Mouse (Mus musculus): ENCODE measurements at regions not wholly inside any gene's neighbourhood (a gene's known extent, or its start where the extent isn't known, plus 50 kb on each side); places are given as distances from the start of the nearest gene placed in this dataset.

- intact Hi-C loops (cut with DNase I), result no loop called here
- DNase-seq, result no peak
Measured at GRCm38 (mm10) chr1:73495971-73496749, 480.5 kb upstream of the Tnp1 start.

- no peak for DNase-seq
- intact Hi-C loops (cut with DNase I), result no loop called here
Measured at GRCm38 (mm10) chr1:73481956-73482355, 466.2 kb upstream of the Tnp1 start.

GRCm38 (mm10) chr1:73479349-73479920 lies 463.7 kb upstream of the Tnp1 start:
- intact Hi-C loops (cut with DNase I), result no loop called here
- no peak for DNase-seq

GRCm38 (mm10) chr1:73460598-73460997 lies 444.9 kb upstream of the Tnp1 start:
- intact Hi-C loops (cut with DNase I), result no loop called here
- no peak for DNase-seq

GRCm38 (mm10) chr1:73459754-73460534 lies 444.2 kb upstream of the Tnp1 start:
- no peak for DNase-seq
- intact Hi-C loops (cut with DNase I), result no loop called here

DNA sequence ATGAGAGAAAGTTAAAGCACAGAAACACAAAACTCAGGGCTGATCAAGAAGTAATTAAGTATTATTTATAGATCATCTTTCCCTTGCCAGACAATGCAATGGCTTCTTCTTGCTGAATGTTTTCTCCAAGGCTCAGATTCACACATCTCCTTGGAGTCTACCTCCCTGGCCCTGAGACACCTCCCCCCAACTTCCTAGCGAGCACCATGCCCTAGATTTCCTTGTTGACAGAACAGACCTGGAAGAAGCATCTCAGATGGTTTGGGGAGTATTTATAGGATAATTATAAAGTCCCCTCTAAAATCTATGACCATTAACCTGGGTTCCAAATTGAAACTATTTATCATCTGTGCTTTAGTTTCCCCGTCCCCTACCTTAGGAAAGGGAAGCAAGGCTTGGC lies 441.6 kb upstream of the Tnp1 start:
- DNase-seq, result no peak
- intact Hi-C loops (cut with DNase I), result no loop called here

DNA sequence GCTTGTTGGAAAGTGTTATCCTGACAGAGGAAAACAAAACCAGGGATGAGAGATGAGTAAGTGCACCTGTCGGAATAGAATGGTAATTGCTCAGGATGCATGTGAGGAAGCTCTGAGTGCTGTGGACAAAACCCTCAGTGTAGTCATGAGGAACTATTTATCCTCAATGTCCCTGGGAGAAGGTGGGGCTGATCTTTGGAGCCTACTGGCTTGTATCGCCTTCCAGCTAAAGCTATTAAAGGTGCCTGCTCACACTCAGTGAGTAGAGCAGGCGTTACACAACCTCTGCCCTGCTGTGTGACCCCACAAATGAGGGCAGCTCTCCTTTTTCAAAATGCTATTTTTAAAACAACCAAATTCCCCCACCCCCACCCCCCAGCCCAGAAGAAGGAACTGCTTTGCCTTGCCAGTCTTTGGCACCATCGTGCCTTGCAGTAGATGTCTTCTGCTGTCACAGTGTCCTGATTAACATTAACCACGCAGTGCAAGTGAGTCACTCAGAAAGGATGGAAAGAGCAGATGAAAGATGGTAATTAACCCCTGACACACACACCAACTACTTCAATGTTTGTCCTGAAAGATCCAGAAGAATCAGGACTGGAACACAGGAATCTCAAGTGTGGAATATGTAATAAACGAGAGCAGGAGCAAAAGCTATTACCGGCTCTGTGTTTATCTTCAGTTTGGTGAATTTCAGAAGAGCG lies 440.8 kb upstream of the Tnp1 start:
- intact Hi-C loops (cut with DNase I), result no loop called here
- DNase-seq, result no peak

DNA sequence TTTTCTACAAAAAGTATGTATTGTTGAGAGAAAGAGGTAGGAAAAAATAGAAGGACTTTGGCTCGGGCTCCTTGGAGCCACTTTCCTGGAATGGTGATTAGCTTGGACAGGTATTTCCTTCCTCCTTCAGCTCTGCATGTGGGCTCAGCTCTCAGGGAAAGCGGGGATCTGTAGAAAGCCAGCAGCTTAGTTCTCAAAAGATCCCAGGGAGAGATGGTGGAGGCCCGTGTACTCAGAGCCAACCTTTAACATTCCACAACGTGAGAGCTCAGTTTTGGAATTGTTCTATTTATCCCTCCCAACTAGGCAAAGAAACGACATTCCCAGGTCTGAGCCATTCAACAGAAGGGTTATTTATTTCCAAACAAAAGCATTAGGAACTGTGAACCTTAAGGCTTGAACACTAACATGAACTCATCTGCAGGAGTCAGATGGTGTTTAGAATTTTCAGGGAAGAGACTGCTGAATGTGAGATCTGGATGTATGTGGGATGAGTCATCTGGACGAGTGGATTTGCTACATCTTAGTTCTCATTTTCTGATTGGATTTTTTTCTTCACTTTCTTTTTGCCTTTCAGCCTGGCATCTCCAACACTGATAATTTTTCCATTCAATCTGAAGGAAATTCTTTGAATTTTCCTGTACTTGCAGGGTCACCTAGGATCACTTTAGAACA lies 428.6 kb upstream of the Tnp1 start:
- intact Hi-C loops (cut with DNase I), result no loop called here
- DNase-seq, result no peak

DNA sequence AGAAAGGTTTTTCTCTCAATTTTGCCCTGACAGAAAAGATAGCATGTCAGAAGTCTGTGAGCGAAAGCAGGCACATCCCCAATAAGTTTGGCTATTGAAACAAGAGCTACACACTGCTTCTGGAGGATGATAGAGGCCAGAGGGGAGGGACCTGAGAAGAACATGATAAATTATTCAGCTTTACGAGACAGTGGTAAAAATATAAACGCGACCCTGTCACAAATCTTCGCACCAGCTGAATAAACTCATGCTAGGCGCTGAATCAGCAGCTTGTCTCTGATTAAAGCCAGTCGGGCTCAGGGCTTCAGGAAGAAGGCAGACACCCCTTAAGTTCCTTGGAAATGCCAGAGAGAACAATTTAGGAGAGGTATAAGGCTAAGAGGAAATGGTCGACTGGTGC lies 422.7 kb upstream of the Tnp1 start:
- DNase-seq, result no peak
- intact Hi-C loops (cut with DNase I), result no loop called here

DNA sequence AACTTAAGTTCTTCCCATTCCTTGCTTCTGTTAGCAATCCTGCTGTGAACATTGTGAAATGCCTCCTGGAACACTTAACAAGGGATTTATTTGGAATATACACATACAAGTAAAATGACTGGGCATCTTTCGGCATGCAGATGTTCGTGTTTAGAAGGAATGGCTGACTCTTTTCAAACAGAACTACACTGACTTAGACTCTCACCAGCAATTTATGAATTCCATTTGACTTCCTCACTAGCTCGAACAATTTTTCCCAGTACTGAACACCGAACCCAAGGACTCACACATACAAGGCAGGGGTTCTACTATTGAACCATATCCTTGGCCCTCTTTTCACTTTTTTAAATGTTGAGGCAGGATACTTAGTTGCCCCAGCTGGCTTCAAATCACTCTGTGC lies 412.4 kb upstream of the Tnp1 start:
- DNase-seq, result no peak
- intact Hi-C loops (cut with DNase I), result no loop called here

- intact Hi-C loops (cut with DNase I), result no loop called here
- no peak for DNase-seq
Measured at GRCm38 (mm10) chr1:73425049-73425448, 409.3 kb upstream of the Tnp1 start.

- intact Hi-C loops (cut with DNase I), result no loop called here
- no peak for DNase-seq
Measured at GRCm38 (mm10) chr1:73418196-73418595, 402.5 kb upstream of the Tnp1 start.

DNA sequence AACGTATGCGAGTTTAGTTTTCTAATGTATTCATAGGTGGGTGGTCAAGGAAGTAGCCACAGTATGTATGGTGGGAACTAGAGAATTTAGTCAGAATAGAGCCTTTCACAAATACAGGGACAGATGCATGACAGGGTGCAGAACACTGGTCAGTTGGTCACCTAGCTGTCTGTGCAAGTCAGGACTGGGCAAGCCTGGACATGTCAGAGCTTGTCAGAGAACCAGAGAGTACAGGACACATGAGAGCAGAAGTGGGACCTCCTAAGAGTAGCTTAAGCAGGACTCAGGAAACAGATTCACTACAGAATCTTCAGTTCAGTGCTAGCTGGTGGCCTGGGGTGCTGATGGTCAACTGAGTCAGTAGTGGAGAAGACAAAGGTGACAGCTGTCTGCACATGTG lies 395.7 kb upstream of the Tnp1 start:
- no peak for DNase-seq
- intact Hi-C loops (cut with DNase I), result no loop called here

- intact Hi-C loops (cut with DNase I), result no loop called here
- no peak for DNase-seq
Measured at GRCm38 (mm10) chr1:73399178-73399577, 383.5 kb upstream of the Tnp1 start.

DNA sequence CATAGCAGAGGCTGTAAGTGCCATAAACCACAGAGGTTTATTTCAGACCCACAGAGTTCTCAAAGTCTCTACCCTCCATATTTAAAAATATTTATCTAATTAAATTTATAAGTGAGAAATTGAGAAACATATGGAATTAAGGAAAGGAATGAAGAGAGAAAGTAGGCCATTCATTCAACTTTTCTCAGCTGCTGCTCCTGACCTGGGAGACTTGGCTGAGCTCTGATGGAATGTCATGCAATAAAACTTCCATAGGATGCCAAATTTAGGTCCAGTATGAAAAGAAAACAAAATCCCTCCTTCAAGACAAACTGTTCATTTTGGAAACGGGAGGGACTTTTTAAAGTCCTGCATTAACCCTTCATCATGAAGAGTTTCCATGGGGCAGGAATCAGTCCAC lies 379.3 kb upstream of the Tnp1 start:
- intact Hi-C loops (cut with DNase I), result no loop called here
- DNase-seq, result no peak

- DNase-seq, result no peak
- intact Hi-C loops (cut with DNase I), result no loop called here
Measured at GRCm38 (mm10) chr1:73394466-73394865, 378.8 kb upstream of the Tnp1 start.

DNA sequence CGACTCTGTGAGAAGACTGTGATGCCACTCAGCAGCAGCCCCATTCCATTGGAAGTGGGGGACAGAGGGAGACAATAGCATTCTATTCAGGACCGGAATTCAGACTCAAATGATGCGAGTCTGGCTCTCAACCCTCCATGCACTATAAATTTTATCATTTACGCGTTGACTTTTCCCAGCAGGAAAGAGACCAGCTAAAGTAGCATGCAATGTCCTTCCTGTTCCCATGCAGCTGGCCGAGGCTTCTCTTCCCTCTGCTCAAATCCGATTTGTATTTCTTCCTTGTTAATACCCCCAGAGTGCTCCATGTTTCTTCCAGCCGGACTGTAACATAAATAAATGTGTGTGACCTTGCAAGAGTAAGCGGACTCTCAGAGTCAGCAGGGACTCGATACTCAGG lies 376.4 kb upstream of the Tnp1 start:
- no peak for DNase-seq
- intact Hi-C loops (cut with DNase I), result no loop called here

DNA sequence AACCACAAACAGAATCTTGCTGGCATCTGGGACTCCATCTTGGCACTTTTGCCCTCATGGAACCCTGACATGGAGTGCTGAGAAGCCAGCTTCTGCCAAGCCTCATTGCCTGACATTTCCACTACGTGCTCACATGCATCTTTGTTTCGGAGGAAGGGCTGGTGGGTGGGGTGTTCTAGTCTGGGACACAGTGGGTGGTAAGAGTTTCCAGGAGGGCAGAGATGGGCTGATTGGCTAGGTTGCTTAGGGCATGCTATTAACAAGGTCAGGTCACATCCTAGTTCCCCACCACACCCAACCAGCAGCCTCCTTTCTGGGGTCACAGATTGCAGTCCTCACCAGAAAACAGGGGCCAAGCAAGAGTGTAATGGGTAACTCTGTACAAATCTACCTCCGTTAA lies 374.3 kb upstream of the Tnp1 start:
- no peak for DNase-seq
- intact Hi-C loops (cut with DNase I), result no loop called here

GRCm38 (mm10) chr1:73389174-73389573 lies 373.5 kb upstream of the Tnp1 start:
- intact Hi-C loops (cut with DNase I), result no loop called here
- DNase-seq, result no peak

- no peak for DNase-seq
- intact Hi-C loops (cut with DNase I), result no loop called here
Measured at GRCm38 (mm10) chr1:73381578-73381977, 365.9 kb upstream of the Tnp1 start.

Data from heart, postnatal 14 days (tissue).